Mouse (Mus musculus) ES-E14 (cell line): Measurements from ENCODE around the gene Ybx2.

Experiments
- HCFC1 ChIP-seq: IDR thresholded peaks from 2 replicates; pipeline ENCODE4 v1.6.1; 2012; ENCODE audit warnings: low read length, inconsistent platforms, borderline replicate concordance; ENCODE audit not compliant: insufficient read depth
- MAFK ChIP-seq: IDR thresholded peaks from 2 replicates; pipeline ENCODE4 v1.6.1; 2014; ENCODE audit warnings: mild to moderate bottlenecking, low read depth, low read length, inconsistent platforms; ENCODE audit not compliant: insufficient read depth

DNA sequence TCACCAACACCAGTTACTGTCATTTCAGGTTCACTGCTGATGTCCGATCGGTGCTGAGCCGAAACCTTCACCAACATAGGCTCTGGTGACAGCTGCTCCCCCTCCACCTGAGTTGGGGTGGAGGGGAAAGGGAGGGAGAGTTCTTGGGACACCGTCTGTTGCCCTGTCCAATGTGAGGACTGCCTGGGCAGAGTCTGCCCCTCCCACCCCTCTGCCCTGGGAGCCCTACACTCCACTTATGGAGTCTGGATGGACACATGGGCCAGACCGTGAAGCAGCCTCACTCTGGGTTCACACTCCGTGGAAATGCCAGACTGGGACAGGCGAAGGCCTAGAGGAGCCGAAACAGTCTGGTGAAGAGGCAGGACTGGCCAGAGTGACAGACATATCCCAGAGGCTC, 54.4 kb downstream of the Ybx2 start:
- no peak for TF ChIP-seq MAFK
- TF ChIP-seq HCFC1 = no peak
